Mouse (Mus musculus) heart, postnatal 25 days (tissue): Measurements from ENCODE around the gene Lrrc32. TPM values are rescaled to one million over a fixed set of nuclear protein-coding genes. Genes with fewer than 3 reads are reported as not detected.

Source experiments
- DNase-seq: peaks from one replicate; pipeline ENCODE4 v3.0.0; 2022; ENCODE audit warnings: low spot score
- intact Hi-C: fragments of 180-260 bp; cut with DNase I; formaldehyde crosslinking; loops from one replicate; pipeline ENCODE4 v1.15.1; 2025
- total RNA-seq, 2 experiments: library from RNA; stranded (reverse); gene quantifications; 2 replicates each; pipeline ENCODE4 v1.2.3; 2021

Lrrc32 gene
- total RNA-seq, 2 experiments from 2014 or later = 10.7 to 11.4 TPM

DNA sequence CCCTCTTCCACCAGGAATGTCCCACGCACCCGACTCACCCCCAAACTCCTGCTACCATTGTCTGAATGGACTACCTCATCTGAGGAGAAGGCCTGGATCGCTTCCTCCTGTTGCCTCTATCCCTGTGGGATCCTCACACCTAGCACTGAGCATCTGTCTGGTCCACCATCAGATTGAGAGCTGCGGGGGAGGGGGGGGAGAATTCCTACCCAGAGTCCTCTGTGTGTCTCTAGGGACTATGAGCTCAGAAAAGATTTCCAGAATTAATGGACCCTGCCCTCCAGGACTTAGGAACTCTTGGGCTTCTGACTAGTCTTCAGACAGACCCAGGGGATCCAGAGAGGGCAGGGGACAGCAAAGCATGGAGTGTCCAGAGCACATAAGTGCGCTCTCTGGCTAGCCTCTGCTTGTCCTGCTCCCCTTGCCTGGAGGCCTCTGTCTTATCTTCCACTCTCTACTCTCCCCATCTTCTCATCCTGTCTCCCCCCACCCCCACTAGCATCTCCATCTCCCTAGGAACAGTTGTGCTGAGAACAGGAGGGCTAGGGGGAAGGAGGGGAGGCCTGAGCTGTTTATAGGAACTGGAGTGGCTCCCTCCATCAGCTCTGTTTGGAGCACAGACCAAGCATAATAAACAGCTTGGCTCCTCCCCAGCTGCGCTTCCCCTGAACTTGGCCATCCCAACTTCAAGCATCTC is 15.0 kb downstream of the Lrrc32 start:
- intact Hi-C loops = no loop called here
- no peak for DNase-seq

DNA sequence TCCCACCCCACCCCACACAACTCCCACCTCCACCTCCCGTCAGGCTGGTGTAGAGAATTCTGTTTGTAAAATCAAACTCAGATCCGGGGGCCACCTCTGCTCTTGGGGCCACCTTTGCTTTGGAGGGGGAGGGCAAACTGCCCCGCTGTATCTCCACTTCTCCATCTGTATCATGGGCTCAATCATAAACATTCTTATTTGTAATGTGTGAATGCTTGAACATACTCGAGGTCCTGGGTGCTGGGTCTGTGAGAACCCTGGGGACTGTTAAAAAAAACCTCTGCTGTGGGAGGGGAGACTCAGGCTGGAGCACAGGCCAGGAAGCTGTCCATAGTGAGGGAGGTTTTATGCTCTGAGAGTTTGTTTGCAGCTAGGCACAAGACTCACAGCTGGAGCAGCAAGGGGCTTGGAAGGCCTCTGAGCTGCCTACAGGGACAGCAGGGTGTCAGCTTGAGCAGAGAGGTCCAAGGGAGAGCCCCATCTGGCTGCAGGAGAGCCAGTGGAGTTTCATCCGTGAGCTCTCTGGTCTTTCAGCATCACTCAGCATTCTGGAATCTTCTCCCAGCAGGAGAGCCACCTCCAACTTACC is 15.7 kb downstream of the Lrrc32 start:
- DNase-seq = no peak
- intact Hi-C loops = no loop called here

DNA sequence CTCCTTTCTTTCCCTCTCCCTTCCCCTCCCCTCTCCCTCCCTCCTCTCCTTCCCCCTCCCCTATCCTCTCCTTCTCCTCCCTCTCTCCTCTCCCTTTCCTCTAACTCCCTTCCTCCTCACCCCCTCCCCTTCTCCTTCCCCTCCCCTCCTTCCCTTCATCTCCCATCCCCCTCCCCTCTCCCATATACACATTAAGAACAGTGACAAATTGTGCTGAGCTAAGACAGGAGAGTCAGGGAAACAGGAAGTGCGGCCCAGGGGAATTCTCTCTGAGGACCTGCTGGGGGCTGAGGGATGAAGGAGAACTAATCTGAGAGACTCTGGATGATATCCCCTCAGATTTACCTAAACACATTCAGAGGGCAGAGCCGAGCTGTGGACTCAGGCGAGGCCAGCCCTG is 16.6 kb downstream of the Lrrc32 start:
- intact Hi-C loops = no loop called here
- no peak for DNase-seq

DNA sequence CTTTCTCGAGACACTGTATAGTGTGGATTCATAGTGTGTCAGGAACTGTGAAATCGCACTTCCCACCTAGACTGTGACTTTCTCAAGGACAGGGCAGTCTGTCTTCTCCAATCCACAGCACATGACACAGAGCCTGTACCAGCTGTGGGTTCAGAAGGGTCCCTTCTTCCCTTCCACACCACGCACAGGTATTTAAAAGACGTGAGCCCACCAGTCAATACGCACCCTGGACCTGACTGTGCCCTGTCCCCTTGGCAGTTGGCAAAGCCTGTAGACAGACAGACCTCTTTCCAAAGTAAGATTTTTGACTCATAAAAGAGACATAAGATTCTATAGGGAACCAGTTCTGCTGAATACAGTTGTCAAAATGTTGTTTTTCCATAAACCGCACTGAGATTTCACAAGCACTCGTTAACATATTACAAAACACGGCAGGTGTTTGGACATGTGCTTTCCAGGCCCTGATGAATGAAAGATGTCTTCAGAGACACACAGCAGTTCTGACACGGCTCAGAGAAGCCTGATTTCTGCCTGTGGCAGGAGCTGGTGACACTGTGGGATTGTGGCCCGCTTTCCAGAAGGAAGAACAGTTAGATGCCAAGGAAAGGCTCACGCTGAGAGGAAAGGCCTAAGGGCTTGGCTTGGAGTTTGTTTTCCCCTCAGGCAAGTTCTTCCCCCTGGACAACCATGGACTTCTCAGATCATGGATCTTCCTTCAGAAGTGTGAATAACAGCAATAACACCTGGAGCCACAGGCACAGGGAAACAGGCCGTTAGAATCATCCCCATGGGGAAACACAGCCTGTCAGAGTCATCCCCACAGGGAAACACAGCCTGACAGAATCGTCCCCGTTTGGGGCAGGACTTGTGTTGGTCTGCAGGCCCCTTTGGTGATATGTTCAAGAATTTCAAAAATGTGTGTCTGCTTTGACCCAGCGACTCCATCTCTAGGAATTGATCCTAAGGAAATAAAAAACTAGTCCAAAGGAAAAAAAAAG is 22.2 kb downstream of the Lrrc32 start:
- no peak for DNase-seq
- intact Hi-C loops = no loop called here

DNA sequence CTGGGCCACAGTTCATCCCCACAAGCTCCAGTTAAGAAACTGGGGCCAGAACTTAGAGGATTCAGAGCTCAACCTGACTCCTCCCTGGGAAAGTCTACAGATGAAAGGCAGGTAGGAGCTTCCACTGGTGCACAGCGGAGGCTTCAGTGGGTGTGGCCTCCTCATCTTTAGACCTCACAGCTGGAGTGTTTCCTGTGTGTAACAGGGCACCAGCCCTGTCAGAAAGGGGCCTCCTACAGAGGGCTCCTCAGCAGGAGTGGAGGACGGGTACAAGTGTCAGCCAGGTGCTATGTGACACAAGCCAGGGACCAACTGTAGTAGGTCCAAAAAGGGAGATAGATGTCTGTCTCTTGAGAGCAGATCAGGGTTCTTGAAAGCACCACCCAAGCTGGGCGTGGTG is 24.2 kb downstream of the Lrrc32 start:
- intact Hi-C loops = no loop called here
- no peak for DNase-seq

DNA sequence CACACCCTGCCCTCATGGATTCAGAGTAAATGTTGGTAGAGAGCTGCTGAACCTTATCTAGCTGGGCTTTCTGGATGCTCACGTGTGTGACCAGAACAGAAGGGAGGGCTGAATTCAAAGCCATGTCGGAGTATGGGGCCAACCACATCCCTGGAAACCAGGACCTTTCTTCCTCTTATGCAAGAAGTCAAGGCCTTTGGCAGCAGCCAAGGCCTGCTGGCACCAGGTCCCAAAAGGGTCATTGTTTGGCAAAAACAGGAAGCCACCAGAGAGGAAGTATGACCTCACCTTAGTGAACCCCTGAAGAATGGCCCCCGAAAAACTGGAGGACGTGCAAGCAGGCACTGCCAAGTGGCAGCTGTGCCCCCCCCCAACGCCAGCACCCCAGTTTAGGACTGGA is 33.5 kb downstream of the Lrrc32 start:
- intact Hi-C loops = loop anchor here (2.0 to 5.0 kb wide), 2 partner anchors 24 to 35 kb away; partner anchors contain the start of gene Lrrc32
- DNase-seq = peak; percentile 68

DNA sequence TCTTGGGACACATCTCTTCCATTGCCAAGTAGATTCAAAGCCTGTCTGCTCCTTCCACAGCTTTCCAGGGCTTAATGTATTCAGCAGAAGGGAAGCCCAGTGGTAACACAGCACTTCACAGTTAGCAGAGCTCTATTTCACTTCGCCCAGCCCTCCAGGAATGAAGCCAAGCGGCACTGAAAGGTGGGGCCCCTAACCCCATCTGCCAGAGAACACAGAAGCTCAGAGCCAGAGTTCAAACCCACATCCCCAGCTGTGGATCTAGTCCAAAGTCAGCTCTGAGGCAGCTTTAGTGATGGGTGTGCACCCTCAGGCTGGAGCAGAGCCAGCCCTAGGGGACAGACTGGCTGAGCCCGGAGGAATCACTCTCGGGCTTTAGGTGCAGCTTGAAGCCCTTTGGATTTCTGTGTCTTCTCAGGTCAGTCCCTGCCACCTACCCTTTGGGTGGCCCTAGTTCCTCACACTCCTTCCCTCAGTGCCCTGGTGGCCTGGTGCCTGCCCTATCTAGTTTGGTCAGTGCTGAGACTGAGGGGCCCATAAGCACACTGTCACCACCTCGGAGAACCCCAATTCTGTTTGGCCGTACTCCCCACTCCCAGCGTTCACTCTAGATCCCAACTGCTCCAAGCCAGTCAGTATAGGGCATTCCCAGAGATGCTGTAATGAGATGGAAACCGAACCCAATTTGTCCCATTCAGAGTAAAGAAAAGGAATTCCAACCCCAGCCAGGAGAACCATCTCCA is 34.2 kb downstream of the Lrrc32 start:
- peak; percentile 78 for DNase-seq

DNA sequence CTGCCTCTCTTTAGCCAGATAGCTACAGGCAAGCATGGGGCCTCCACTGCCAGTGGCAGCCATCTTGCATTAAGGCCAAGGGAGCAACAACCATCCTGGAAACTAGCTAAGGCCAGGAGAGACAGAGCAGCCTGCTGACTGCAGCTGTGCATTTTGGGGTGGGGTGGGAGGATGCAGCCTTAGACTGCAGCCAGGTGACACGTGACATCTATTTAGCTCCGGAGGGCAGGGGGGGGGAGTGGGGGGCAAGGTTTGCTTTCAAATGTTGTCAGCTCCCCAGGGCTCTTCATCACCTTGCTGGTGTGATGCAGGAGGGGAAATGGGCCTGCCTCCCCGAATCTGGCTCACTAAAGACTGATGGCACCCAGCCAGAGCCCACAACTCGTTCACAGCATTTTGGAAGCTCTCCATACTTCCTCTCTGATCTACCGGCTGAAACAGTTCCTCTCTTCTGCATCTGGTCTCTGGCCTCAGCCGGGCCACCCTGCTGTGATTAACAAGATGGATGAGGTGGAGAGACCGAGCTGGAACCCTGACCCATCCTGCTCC is 34.8 kb downstream of the Lrrc32 start:
- intact Hi-C loops = loop anchor here (2.0 to 5.0 kb wide), 2 partner anchors 25 to 37 kb away; partner anchors contain the start of gene Lrrc32
- peak; percentile 38 for DNase-seq

More for the DNA sequence above, 34.2 kb downstream of the Lrrc32 start:
- intact Hi-C loops = loop anchor here (2.0 to 5.0 kb wide), 2 partner anchors 24 to 36 kb away; partner anchors contain the start of gene Lrrc32

DNA sequence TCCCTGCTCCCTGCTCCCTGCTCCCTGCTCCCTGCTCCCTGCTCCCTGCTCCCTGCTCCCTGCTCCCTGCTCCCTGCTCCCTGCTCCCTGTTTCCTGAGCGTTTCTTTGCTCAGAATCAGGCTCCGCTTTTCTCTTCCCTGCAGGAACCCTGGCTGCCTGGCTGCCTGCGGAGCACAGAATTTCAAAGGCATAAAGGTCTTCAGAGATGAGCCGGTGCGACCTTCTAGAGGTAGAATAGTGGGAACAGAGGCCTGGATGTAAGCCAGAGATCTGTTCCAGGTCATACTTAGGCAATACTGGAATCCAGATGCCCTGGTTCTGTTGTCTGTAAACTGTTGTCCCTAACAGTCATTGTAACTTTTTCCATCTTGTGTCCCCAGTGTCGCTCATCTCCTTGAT is 35.3 kb downstream of the Lrrc32 start:
- intact Hi-C loops = loop anchor here (5.0 kb wide), 1 partner anchor 37 kb away; the partner anchor contains the start of gene Lrrc32
- no peak for DNase-seq

DNA sequence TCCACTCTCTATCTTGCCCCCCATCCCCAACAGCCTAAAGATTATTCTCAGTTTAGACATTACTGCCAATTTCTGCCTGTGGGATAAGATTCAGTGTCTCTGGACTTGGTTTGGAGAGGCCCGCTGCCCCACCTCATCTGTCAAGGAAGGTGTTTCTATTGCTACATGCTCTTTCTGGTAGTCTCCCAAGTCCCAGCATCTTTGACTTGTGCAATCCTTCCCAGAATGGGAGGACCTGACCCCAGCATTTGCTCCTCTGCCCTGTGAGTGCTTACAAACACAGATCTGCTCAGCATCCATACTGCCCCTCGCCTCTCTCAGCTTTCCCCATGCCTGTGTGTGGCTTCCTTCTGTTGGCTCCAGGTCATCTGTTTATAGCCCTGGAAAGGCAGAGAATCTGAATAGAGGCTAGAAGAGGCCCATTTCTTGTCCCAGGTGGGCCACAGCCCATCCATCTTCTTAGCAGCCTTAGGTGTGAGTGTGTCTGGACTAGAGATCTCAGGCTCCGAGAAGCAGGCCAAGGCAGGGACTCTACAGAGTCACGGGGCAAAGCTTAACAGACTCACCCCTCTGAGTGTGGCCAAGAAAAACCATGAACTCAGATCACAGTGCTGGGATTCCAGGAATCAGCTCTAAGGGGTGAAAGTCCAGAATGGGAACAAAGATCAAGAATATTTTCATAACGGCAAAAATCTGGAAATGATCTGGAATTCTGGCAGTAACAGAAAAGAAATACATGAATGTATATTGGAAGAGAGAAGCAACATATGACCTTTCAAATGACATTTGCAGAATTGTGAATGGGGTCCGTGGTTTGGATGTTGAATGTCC is 36.0 kb downstream of the Lrrc32 start:
- DNase-seq = no peak
- intact Hi-C loops = loop anchor here (5.0 kb wide), 1 partner anchor 38 kb away; the partner anchor contains the start of gene Lrrc32

DNA sequence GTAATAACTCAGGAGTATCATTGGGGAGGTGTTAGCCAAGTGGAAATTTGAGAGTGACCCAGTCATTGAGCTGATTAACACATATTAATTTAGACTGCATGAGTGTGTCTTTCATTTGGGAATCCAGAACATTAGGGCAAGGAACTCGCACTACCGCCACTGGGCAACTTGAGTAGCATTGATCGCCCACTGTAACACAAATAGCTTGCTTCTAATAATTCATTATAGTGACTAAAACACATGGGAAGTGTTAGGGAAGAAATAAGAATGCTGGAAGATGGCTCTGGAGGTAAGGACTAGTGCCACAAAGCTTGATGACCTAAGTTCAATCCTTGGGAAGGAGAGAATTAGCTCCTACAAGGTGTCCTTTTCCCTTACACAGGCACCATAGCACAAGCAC is 38.0 kb downstream of the Lrrc32 start:
- intact Hi-C loops = no loop called here

DNA sequence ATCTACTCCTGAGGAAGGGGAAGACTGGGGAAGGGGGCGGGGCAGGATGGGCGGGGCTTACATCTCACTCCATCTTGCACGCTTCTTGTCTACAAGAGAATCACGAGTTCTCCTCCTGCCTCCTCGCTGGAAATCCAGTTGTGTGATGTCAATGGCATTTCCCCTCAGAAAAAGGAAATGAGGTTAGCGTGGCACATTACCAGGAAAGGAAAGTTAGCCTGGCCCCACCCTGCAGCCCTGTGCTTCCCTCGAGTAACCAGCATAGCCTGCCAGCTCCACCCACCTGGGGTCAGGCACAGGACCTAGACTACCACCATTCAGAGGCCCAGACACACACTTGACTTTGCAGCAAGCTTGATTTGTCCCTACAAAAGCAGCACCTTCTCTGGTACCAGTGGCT is 42.5 kb downstream of the Lrrc32 start:
- peak; percentile 35 for DNase-seq
- intact Hi-C loops = no loop called here

More for the DNA sequence above, 38.0 kb downstream of the Lrrc32 start:
- no peak for DNase-seq

DNA sequence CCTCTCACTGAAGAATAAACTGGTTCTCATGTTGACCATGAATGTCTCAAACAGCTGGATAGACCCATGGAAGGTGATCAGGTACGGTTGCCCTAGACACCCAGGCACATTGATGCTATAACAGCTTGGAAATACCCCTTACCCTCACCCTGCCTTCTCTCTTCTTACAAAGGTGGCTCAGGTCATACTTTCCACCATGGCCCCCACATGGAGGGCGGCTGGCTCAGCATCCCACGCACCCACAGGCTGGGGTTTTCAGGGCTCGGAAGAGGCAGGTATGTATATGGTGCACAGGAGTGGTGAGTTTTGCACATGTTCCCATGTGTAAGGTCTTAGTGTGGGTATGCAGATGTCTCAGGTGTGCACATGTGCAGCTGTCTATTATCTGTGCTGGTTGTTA is 43.9 kb downstream of the Lrrc32 start:
- DNase-seq = no peak
- intact Hi-C loops = no loop called here

DNA sequence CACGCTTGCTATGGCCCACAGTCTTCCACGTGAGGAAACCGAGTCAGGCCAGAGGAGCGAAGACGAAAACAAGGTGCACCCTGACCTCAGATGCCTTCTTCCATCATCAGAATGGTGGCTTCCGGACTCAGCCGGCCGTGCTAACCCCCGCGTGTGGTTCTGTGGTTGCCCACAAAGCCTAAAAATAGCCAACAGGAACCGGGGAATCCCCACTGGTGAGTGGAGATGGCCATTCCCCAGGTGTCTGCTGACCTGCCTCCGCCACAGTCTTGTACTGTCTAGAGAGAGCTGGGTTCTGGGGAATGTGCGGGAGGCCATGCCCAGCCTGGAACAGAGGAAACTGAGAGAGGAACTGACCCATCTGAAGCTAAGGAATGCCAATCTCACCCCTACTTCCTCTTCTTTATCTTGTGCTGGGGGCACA is 45.4 kb downstream of the Lrrc32 start:
- DNase-seq = no peak
- intact Hi-C loops = no loop called here

DNA sequence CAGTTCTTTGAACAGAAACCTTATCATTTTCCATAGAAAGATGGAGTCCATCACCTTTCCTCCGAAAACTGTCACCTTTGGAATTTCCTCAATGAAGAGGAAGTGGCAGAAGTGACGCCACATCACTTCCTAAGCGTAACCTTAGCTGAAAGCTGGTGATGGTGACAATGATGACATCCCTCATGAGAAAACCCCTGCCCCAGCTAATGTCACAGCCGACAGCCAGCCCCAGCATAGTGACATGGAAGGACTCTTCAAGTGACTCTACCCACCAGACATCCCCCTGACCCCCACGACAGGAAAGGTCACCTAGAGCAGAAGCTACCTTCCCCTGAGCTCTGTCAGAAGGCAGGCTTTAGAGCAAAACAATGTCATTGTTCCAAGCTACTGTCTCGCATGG is 46.1 kb downstream of the Lrrc32 start:
- DNase-seq = no peak
- intact Hi-C loops = no loop called here

DNA sequence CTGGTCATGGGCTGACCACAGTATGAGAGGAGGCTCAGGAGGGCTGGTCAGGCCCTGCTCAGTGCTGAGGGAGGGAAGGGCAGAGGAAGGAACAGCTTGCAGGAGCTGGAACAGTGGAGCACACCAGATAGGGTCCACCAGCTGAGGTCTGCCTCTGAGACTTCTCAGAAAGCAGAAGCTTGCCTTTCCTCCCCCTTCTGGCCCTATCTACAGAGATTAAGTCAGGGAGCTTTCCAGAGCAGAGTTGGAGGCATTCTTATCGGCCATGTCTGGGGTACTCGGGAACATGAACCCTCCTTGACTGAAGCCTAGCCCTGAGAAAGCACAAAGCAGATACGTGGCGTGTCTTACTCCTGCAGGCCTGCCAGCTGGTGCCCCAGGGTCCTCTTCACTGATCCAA is 46.8 kb downstream of the Lrrc32 start:
- DNase-seq = no peak
- intact Hi-C loops = no loop called here

DNA sequence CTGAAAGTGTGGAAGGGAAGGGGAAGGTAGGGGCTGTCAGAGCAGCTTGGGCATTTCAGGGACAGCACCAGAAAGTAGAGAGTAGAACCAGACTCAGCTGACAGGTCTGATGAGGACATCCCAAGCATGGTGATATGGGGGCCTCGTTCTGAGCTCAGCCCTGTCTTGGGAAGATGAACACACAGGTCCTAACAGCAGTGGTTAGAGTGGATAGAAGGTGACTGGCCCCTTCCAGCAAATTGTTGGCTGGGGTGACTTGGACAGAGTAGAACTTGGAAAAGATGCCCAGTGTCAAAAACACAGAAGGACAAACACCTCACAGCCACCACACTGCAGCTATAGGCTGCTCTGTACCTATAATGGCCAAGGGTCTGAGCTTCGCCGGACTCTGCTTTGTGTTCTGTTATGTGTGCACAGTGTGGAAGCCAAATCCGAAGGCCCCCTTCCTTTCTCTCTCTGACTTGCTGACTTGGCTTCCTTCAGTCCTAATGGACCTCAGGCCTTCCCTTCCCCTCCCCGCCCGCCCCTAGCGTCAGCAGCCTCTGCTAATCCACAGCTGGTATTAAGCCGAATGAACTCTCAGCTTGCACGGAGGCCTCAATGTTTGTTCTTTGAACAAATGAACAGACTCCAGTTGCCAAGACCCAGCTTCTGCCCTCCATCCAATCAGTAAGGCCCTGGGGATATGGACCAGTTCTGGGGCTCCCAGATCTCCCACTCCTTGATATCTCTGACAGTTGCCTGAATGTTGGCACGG is 48.3 kb downstream of the Lrrc32 start:
- DNase-seq = no peak
- intact Hi-C loops = no loop called here
